Mouse (Mus musculus): ENCODE results near the gene Gramd4.

DNA sequence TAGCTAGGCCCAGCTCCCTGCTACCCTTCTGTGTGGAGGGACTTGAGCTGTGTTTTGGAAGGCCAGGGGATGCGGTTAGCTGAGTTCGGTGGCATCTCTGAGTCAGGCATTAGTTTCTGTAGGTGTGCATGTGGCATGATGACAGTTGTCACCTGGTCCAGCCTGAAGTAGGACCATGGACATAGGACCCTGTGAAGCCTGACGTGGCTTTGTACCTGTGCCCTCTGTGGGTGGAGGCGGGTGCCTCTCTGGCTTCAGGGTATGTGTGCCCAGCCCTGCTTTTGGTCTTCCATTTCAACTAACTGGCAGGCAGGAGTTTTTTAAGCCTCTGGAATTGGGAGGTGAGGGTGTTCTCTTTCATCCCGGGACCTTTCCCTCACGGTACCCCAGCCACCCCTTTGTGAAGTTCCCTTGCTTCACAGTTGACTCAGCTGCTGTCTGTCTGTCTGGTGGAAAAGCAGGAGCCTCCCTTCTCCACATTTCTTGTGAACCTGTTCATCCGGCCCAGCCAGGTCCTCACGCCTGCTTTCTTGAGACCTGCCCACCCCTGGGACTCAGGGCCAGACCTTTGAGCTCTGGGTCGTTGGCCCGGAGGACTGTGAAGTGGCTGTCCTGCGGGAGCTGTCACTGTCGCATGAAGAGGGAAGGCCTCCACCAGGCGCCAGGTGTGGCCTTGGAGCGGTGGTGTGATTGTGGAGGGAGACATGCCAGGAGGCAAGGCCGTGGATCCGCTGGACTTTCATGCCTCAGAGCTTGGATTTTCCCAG lies 16.9 kb downstream of the Gramd4 start:
- TF ChIP-seq CTCF (IDR thresholded peaks at IDR 0.05; ENCODE audit: low read depth, low read length) = no peak
- no peak for TF ChIP-seq TAL1 (conservative IDR thresholded peaks at IDR 0.05; ENCODE audit: low read depth, low read length)
- TF ChIP-seq POLR2AphosphoS5 (IDR thresholded peaks at IDR 0.05; ENCODE audit: insufficient replicate concordance, low read depth, low read length) = no peak
- TF ChIP-seq GATA1 (IDR thresholded peaks at IDR 0.05; ENCODE audit: borderline replicate concordance, low read length) = no peak

Measured in G1E (cell line).